Mouse (Mus musculus) small intestine, adult 2 months (tissue): ENCODE data around the gene Plrg1.

Experiments used
- CTCF ChIP-seq: fragments of 200-500 bp; IDR thresholded peaks from 2 replicates; pipeline ENCODE4 v1.5.1; 2012; ENCODE audit warnings: low read depth, mild to moderate bottlenecking, control low read depth, inconsistent platforms, low read length, moderate library complexity, mixed read lengths; ENCODE audit not compliant: insufficient replicate concordance, insufficient read length; ENCODE audit errors: extremely low read depth
- POLR2A ChIP-seq: fragments of 200-500 bp; IDR thresholded peaks from 2 replicates; pipeline ENCODE4 v1.6.1; 2012; ENCODE audit warnings: low read depth, mild to moderate bottlenecking, control low read depth, inconsistent platforms, low read length, moderate library complexity

DNA sequence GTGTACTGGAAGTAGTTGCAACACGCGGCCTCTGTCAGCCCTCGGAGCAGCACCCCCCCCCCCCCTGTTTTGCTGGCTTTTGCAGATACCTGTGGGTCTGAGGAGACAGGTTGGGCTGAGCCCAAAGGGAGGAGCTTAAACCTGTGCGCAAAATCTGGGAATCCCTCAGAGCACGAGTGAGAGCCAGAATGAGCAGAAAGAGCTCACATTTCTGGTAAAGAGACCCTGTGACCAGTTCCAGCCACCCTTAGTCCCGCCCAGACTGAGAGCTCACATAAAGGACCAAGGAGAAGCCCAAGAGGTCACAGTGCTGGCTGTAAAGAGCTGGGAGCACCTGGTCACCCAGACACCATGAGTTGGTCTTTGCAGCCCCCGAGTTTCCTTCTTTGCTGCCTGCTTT is 47.8 kb upstream of the Plrg1 start, which contains the start of gene Fgg:
- TF ChIP-seq CTCF (no peak), POLR2A (no peak)
